Mouse (Mus musculus): ENCODE results near the gene Glod5.
A peak's percentile ranks its signal among the peaks of the same experiment; 100 is the strongest.
"Not testable (repeated sequence)": the region's sequence is repeated elsewhere in the genome, so short reads cannot be mapped to it uniquely, and the experiment has no call there.

Gene Glod5

DNA sequence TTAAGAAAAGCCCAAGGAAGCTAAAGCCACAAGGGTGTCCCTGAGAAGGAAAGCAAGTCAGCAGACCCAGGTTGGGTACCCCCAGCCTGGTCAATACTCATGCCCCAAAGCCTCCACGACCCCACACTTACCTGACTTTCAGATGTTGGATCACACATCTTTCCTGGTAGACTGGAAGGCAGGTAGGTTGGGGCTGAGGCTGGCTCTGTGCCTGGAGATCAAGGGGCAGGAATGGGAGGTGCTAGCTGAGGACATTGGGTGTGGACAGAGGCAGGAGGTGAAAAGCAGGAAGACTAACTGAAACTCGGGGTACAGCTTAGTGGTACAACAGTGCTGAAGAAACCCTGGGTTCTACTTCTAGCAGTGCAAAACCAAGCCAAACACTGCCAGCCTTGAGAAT is at the start of gene Glod5:
Glod5 (minus strand) TSS at position 207 of the 400 bp plus-strand sequence.
- no peak for DNase-seq

DNA sequence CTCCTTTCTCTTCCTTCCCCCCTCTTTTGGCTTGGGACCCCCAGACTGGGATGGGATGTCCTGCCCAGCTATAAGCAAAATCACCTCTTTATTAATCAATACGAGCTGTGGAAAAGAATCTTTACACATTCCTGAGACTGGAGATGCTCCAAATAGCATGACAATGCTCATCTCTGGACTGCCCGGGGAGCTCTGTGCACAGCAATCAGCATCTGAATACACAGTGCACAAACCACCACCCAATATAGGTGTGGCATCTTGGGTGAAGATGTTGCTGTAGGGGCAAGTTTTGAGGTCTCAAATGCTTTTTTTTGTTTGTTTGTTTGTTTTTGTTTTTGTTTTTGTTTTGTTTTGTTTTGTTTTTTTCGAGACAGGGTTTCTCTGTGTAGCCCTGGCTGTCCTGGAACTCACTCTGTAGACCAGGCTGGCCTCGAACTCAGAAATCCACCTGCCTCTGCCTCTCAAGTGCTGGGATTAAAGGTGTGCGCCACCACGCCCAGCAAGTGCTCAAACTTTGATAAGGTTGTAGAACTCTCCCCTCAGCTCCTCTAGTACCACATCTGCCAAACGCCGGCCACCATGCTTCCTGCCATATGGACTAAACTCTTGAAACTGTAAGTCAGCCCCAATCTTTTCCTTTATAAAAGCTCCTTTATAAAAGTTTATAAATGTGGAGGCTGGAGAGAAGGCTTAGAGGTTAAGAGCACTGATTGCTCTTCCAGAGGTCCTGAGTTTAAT is 32.9 kb upstream of the Glod5 start:
- DNase-seq = not testable (repeated sequence)

DNA sequence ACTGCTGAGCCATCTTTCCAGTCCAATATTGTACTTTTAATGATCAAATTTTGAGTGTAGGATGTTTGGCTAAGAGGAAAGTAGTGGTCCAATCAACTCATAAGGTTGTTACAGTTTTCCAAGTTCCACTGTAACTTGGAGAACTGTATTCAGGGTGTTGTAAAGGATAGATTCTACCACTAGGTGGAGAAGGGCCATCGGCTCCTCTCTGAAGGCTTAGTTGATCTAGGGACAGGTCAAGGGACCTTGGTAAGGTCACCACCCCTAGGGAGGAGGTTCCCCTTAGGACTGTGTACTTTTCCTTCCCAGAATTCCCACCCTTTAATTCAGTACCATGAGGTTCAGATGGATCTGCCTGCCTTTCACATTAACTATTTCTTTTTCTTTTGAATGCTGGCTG is 14.7 kb upstream of the Glod5 start:
- DNase-seq = no peak

DNA sequence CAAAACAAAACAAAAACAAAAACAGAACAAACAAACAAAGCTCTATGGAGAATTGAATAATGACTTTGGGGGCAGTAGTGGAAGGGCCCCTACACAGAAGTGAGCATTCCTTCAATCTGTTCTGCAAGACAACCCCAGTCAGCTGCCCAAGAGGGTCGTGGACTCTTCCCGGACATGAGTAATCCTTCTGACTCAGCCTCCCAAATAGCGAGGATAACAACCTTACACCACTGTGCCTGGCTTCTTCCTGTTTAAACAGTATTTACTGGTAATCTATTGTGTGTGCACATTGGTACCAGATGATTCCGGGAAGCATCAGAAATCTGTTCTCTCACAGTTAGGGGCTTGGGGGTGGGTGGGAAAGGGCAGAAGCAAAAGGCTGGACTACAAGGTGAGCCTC is 8.5 kb upstream of the Glod5 start:
- no peak for DNase-seq

DNA sequence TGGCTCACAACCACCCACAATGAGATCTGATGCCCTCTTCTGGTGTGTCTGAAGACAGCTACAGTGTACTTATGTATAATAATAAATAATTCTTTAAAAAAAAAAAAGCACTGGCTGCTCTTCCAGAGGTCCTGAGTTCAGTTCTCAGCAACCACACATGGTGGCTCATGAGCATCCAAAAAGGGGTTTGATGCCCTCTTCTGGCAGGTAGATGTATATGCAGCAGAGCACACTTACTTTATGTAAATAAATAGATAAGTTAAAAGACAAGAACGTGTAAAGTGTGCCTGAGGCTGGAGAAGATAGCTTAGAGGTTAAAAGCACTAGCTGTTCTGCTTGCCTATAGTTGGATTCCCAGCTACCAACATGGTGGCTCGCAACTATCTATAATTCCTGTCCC is 6.5 kb upstream of the Glod5 start:
- DNase-seq = no peak

DNA sequence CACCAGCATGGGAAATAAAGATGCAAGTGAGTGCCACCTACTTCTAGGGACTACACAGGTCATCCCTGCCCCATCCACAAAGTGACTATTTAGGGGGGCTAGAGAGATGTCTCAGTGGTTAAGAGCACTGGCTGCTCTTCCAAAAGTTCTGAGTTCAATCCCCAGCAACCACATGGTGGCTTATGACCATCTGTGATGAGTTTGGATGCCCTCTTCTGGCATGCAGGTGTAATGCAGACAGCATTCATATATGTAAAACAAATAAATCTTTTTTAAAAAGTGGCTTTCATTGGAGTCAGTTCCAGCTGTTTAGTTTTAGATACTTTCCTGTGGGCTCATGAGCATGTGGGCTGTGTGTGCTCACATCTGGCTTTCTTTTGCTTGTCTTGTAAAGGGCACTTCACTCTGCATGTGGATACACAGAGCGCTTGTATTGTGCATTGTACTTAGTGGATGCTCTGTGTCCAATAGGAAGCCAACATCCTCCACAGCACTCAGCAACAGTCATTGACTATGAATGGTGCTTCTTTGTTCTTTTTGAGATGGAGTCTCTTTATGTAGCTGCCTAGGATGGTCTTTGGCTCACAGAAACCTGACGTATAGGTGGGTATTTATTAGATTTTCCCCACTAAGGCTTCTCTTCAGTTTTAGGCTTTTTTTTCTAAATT is 2.0 kb upstream of the Glod5 start:
- DNase-seq = no peak

DNA sequence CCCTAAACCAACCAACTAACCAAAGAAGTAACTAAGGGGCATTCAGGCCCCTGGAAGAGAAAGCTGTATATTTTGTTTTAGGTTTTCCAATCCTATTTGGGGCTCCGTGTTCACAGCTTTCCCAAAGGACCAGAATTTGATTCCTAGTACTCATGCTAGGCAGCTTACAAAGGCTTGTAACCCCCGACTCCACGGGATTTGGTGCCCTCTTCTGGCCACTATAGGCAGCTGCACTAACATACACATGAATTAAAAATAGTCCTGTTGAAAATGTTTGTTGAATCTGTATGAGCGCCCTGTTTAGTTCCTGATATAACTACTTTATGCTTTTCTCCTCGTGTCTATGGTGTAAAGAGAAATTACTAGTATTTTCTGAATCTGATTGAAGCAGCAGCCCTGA is 1.1 kb downstream of the Glod5 start:
- DNase-seq = peak; percentile 69

DNA sequence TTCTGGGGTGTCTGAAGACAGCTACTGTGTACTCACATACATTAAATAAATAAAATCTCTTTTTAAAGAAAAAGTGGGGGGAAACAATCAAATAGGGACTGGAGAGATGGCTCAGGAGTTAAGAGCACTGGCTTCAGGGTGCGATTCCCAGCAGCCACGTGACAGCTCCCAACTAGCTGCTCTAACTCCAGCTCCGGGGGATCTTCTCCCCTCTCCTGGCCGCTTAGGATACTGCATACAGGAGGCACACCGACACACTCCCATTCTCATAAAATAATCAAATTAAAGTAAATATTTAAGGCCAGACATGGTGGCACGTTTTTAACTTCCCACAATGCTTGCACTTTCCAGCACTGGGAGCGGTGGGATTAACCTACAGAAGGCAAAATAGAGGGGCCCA is 2.6 kb downstream of the Glod5 start:
- not testable (repeated sequence) for DNase-seq

DNA sequence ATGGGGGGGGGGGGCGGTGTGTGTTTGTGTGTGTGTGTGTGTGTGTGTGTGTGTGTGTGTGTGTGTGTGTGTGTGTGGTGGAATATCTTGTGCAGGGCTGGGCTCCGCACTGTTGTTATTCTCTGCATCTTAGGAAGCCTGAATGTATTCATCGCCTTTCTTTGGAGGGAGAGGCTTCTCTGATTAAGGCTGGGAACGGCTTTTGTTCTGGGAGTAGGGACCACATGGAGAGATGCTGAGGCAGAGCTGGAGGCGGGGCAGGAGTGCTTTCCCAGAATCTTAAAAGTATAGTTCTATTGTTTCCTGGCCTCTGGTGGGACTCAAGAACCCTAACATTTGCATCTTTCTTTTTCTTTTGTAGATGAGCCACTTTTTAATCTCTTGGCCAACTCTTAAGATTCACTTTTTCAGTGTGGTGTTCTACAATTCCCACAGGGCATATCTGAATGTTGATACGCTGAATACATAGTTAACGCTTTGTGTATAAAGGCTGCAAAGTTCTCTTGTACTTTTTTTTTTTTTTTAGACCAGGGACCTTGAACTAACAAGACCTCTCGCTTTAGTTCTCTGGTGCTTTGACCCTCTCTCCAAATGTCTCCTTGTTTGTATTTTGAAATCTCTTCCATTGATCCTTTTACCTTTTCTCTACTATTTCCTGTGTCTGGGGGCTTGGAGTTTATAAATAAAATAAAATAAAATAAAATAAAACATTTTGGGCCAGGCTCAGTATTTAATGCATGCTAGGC is 4.5 kb downstream of the Glod5 start:
- DNase-seq = no peak

DNA sequence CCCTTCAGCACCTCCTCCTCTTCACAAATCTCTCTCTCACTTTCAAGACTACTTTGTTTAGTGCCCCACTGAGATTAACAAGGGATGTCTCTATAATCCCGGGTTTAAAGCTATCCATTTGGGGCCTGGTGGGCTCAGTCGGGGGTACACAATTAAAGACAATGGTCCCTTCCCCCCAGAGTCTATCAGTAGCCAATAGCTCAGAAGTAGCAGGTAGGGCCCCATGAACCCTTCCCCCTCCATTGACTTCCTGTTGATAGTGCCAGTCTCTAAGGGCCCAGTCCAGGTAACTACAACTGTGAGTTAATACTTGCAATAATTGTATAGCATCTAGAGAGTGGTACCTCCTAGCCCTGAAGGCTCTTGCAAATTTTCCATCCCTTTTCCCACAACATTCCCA is 5.1 kb downstream of the Glod5 start:
- no peak for DNase-seq

DNA sequence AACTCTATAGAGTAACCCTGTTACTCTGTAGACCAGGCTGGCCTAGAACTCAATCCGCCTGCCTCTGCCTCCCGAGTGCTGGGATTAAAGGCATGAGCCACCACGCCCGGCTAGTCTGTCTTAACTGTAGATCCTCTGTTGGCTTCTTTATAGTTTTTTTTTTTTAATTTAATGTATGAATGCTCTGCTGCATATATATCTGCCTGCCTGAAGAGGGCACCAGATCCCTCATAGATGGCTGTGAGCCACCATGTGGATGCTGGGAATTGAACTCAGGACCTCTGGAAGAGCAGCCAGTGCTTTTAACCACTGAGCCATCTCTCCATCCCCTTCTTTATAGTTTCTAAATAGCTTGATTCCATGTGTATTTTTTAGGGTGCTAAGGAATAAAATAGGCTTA is 8.9 kb downstream of the Glod5 start:
- not testable (repeated sequence) for DNase-seq

DNA sequence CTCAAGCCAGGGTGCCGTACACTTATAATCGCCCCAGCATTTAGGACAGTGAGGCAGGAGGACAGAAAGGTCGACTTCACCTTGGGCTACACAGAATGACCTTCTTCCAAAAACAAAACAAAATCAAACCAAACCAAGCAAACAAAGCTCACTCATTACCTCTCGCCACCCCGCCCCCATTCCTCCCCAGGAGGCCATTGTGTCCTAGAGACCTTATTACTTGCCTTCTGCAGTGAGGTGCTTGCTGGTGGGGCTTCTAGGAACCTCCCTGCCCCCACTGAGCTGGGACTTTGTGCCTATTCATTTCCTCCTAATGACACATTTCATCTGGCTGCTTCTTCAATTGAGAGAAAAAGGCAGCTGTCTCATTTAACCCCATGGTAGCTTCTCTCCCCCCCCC is 9.7 kb downstream of the Glod5 start:
- DNase-seq = peak; percentile 34

DNA sequence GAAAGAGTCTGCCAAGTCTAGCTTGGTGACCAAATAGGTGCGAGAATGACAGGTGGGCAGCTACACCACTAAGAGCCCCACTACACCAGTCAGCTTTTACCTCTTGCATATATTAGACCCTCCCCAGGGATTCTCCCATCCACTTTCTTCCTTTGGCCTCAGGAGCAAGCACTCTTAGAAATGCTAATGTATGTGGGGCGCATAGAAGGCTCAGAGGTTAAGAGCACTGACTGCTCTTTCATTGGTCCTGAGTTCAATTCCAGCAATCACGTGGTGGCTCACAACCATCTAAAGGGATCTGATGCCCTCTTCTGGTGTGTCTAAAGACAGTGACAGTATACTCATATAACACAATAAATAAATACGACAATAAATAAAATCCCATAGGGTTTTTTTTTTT is 15.3 kb downstream of the Glod5 start:
- no peak for DNase-seq

DNA sequence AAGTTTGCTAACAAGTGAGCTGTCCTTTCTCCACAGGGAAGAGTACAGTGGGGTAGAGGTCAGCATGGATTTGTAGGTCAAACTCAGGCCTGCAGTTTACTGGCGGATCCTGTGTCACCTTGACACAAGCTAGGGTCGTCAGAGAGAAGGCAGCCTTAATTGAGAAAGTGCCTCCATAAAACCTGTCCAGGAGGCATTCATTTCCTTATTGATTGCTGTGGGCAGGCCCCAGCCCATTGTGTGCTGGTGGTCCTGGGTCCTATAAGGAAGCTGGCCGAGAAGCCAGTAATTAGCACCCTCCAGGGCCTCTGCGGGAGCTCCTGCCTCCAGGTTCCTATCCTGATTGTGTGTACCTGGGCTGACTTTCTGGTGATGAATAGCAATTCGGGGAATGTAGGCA is 16.3 kb downstream of the Glod5 start:
- no peak for DNase-seq

DNA sequence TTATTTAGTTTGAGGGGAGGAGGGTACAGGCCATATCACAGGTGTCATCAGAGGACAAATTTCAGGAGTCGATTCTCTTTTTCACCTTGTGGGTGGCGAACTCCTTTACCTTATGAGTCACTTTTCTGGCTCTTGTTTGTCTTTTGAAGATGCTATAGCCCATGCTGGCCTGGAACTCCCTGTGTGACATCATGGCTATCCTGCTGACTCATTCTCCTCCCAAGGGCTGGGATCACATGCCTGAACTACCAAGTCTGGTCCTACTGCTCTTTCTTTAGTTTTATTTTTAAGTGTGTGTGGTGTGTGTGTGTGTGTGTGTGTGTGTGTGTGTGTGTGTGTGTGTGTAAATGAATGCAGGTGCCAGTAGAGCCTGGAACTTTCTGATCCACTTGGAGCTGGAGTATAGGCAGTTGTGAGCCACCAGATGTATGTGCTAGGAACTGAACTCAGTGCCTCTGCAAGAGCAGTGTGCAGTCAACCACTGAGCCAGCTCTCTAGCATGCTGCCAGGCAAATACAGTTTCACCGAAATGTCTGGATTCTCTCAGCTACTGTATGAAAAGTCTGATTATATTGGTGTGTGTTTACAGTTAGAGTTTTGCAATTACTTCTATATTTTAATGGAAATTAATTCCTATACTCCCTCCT is 17.6 kb downstream of the Glod5 start:
- no peak for DNase-seq

DNA sequence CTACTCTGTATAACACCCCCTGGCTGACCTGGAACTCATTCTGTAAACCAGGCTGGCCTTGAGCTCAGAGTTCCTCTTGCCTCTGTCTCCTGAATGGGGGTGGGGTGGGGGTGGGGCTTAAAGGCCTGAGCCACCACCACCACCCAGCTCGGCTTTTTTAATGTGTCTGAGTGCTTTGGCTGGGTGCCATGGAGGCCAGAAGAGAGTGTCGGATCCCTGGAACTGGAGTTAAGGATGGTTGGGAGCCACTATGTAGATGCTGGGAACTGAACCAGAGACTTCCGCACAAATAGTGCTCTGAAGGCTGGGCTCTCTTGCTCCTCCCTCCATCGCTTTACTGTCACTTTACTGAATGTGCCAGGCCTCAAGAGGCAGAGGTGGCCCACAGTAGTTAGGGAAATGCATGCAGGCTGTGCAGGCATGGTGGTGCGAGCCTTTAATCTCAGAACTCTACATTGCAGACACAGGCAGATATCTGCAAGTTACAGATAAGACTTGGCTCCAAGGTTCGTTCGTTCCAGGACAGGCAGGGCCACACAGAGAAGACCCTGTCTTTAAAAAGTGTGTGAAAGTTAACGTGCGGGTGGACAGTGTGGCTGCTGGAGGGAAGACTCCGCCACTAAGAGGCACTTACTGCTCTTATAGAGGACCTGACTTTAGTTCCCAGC is 25.1 kb downstream of the Glod5 start:
- DNase-seq = no peak

DNA sequence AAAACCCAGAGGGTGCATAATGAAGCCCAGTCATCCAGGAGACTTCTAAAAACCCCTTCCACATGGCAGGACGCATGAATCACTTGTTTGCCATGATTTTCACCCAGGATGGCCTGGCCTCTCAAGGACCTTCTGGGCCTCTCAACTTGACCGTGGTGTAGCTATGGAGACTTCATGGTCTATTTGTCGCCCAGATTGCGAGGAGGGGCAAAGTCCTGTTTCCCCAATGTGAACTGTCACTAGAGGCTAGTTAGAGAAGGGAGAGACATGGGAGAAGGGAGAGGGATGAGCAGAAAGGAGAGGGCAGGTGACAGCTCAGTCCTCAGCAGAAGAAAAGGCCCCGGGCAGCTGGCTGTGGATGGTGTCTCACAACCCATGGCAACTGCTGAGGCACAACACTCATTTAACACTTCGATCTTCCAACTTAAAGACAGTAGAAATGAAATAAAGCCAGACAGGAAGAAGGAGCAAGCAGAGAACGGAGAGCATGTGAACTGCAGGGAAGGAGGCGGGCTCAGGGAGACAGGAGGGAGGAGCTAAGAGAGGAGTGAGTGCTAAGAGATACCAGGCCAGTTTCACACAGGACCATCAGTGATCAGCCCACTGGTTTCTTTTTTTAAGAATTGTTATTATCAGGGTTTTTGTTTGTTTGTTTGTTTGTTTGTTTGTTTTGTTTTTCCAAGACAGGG is 25.8 kb downstream of the Glod5 start:
- no peak for DNase-seq

DNA sequence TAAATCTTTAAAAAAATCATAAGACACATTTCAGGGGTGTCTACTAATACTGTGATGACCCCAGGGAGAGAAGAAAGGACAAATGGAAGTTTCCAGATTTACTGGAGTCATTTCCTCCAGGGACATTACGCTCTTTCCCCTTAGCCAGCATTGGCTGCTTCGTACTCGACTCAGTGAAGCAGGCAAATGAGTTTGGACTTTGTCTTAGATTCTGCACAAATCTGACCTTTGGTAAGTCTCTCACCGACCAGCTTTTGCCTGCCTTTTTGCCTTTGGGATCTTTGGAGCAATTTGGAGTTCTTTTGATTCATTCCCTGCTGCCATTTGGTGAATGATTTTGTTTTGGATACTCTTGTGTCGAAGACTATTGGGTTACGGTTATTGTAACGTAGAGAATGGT is 36.9 kb downstream of the Glod5 start:
- no peak for DNase-seq

DNA sequence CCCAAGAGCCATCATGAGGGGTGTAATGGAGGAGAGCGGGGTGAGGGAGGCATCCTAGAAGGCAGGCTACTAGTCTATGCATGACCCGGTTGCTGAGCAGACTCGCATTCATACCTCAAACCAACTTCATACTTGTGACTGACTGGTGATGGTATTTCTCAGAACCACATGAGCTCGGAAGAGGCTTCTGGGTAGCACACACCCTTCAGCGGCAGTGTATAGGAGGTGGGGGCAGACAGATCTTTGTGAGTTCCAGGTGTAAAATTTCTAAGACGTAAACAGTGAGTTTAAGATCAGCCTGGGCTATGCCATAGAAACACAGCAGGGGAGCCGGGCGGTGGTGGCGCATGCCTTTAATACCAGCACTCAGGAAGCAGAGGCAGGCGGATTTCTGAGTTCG is 40.4 kb downstream of the Glod5 start, which contains the start of gene Gata1:
Gata1 (minus strand) TSS at position 180 of the 400 bp plus-strand sequence.
- DNase-seq = no peak

DNA sequence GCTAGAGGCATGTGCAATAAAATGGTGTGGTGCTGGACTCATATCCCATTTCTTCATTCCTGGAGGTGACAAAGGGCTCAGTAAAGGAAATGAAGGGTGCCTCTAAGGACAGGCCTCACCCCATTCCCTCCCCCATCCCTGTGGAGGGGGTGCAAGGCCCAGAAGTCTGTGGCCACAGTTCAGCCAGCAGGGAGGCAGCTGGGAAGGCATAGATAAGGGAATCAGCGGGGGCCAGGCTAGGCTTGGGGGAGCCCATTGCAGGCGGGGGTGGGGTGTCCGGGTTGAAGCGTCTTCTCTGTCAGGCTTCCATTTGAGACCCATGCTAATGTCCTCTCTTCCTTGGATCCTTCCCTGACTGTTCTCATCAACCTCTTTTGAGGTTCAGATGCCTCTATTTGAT is 47.0 kb downstream of the Glod5 start:
- no peak for DNase-seq

DNA sequence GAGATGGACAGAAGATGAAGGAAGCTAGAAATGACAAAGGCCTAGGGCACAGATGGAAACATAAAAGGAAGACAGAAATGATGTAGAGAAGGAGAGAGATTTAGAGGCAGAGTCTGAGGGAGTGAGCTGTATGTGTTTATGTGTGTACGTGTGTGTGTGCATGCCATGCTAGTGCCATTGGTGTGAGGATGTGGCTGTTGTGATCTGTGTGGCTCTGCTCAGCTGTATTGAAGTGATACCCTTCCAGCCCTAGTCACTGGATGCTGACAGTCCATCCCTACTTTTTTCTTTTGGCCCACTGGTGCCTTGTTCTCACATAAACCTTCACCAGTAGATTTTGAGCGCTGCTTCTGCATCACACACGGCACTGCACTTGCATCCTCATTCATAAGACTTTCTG is 49.4 kb downstream of the Glod5 start:
- no peak for DNase-seq

DNA sequence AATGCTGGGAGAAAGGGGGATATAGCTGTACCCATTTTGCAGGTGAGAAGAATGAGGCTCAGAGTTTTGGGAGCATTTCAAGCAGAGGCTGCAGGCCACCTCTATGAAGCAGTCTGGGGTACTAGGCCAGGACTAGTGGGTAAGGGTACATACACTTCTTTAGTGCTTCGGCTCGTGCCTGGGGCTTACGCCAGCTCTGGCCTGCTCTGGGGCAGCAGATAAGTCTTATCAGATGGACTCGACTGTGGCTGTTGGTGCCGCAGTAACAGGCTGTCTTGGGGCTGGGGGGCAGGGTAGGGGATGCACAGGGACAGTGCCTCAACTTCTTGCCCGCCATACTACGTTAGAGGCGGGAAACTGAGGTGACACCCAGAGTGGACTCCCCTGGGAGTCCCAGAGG is 50.1 kb downstream of the Glod5 start:
- DNase-seq = no peak

Data from retina, postnatal 1 day (tissue).